8 mouse cellular contexts compared by ENCODE assay signal in genomic region chr16:72215360-72216013, GRCm38 (mm10).
DNase-seq lines count a peak whose midpoint lies in the region; ATAC-seq lines count a peak whose summit lies in the region.

No protein-coding gene starts in this region.

- H3K4me1 ChIP-seq in kidney, embryonic 14.5 days (ENCODE audit: control insufficient read depth, insufficient read depth, low read length): no peaks in the 10 kb centered on the region
- H3K4me1 ChIP-seq in limb, embryonic 10.5 days: no peaks in the 10 kb centered on the region

- 42% methylated on average over 15 of the region's 15 CpGs for WGBS in kidney, embryonic 14.5 days
- whole genome bisulfite sequencing in limb, embryonic 10.5 days: 51% methylated on average over 15 of the region's 15 CpGs

- DNase-seq in gastrocnemius, postnatal 10 days: peak; percentile 65
- no peak for DNase-seq in gastrocnemius, adult 8-10 months (ENCODE audit: low spot score in 2 of 2)
- DNase-seq in cerebellum, postnatal 10 days: peak; percentile 81 to 86
- peak; percentile 33 to 92 for DNase-seq in frontal cortex, adult 2 months (ENCODE audit: extremely low spot score in 1 of 2, low spot score in 1 of 2)
- DNase-seq in limb, embryonic 10.5 days (ENCODE audit: low spot score): peak; percentile 69
- peak; percentile 74 for DNase-seq in neural tube, embryonic 10.5 days (ENCODE audit: extremely low spot score, low spot score)
- no peak for DNase-seq in thymus, adult 18-20 months

- peak overlapping the region; percentile 31 for H3K4me2 ChIP-seq in kidney, embryonic 14.5 days (replicated peaks; ENCODE audit: low read depth, low read length)

- H3K9ac ChIP-seq in kidney, embryonic 14.5 days (ENCODE audit: low read depth, low read length): no peak overlapping the region

- H3K9me3 ChIP-seq in kidney, embryonic 14.5 days (ENCODE audit: control insufficient read depth, low read length): no peaks in the 10 kb centered on the region
- no peaks in the 10 kb centered on the region for H3K9me3 ChIP-seq in limb, embryonic 10.5 days (replicated peaks)

- no peak overlapping the region; the same call in 1 of the 2 replicates for H3K4me3 ChIP-seq in kidney, embryonic 14.5 days (ENCODE audit: low read length)
- 0 out of 2 replicates have a peak overlapping the region, but pooled peaks have one; percentile 14 for H3K4me3 ChIP-seq in limb, embryonic 10.5 days

- no peaks in the 10 kb centered on the region for H3K27me3 ChIP-seq in kidney, embryonic 14.5 days (ENCODE audit: control insufficient read depth, insufficient read depth, low read length)
- H3K27me3 ChIP-seq in limb, embryonic 10.5 days (ENCODE audit: low read depth, poor library complexity, severe bottlenecking): no peaks in the 10 kb centered on the region

- H3K27ac ChIP-seq in kidney, embryonic 14.5 days (ENCODE audit: low read depth, low read length): no peak overlapping the region
- H3K27ac ChIP-seq in limb, embryonic 10.5 days: no peak overlapping the region

- no peaks in the 10 kb centered on the region for H3K36me3 ChIP-seq in kidney, embryonic 14.5 days (ENCODE audit: control insufficient read depth, insufficient read depth, low read length)
- H3K36me3 ChIP-seq in limb, embryonic 10.5 days: no peaks in the 10 kb centered on the region

- ATAC-seq in kidney, embryonic 14.5 days (ENCODE audit: low FRiP score, low TSS enrichment): no peak

Comparison
In these comparisons a context has a peak if more than half of its experiments do, and no peak if none do; other contexts are left out.
1. DNase-seq: peak in gastrocnemius, postnatal 10 days (single experiment), cerebellum, postnatal 10 days (2 of 2), frontal cortex, adult 2 months (2 of 2), limb, embryonic 10.5 days (single experiment) and neural tube, embryonic 10.5 days (single experiment); none in gastrocnemius, adult 8-10 months (0 of 2) and thymus, adult 18-20 months (0 of 2).